Mouse (Mus musculus): ENCODE measurements around the gene Stk40. TPM values are rescaled to one million over a fixed set of nuclear protein-coding genes. Genes with fewer than 3 reads are reported as not detected.

Stk40 gene
- total and polyA plus RNA-seq, 2 experiments from 2014 or later, result 16.9 to 21.2 TPM

DNA sequence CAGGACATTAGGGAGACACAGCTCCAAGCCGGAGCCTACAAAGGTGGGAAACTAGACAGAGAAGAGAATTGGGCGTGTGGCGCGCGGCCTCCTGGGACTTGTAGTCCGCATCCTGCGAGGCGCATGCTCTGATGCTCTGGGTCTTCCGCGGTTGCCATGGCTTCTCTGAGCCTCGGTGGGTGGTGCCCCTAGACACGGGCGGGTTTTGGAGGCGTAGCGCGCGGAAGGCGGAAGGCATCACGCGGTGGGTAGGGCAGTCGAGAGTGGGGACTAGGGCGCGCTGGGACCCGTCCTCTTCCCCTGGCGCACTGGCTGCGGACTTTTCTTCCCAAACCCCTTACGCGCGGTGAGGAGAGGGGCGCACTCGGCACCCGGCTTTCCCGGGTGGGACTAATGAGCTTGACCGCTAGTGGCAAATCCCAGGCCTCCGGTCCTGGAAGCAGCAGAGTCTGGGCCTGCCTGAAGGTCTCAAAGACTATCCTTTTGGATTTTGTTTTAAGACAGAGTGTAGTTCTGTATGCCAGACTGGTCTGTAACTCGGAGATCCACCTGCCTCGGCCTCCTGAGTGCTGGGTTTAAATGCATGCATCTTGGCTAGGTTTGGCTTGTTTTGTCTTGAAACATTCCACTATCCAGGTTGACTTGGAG, 7.2 kb upstream of the Stk40 start, which contains the start of gene Lsm10:
Gene Lsm10, plus strand, starts transcription at position 160 of the 648 bp plus-strand sequence.
- H3K9ac ChIP-seq (replicated peaks; ENCODE audit: low read length, poor library complexity, severe bottlenecking), result peak within 1 kb of the TSS; percentile 65
- no peaks in the 10 kb centered on the region for H3K4me1 ChIP-seq (ENCODE audit: insufficient read depth, low read length)
- peak within 1 kb of the TSS; percentile 57 for H3K4me2 ChIP-seq (ENCODE audit: low read depth, low read length, poor library complexity, severe bottlenecking)
- ATAC-seq (ENCODE audit: low FRiP score), result peak; percentile 94
- H3K36me3 ChIP-seq (ENCODE audit: insufficient read depth, low read length), result no peaks in the 10 kb centered on the region
- 3% methylated on average over 37 of the region's 37 CpGs for WGBS
- H3K4me3 ChIP-seq (ENCODE audit: low read depth, low read length), result peak within 1 kb of the TSS; percentile 58
- H3K9me3 ChIP-seq (ENCODE audit: low read length), result no peaks in the 10 kb centered on the region
- no peak for TF ChIP-seq CTCF (IDR thresholded peaks at IDR 0.05)
- peak; percentile 98 for DNase-seq (ENCODE audit: low spot score)
- no peaks in the 10 kb centered on the region for H3K27me3 ChIP-seq (ENCODE audit: insufficient read depth, low read length)
- peak within 1 kb of the TSS; percentile 76 for H3K27ac ChIP-seq (ENCODE audit: low read depth, low read length)

DNA sequence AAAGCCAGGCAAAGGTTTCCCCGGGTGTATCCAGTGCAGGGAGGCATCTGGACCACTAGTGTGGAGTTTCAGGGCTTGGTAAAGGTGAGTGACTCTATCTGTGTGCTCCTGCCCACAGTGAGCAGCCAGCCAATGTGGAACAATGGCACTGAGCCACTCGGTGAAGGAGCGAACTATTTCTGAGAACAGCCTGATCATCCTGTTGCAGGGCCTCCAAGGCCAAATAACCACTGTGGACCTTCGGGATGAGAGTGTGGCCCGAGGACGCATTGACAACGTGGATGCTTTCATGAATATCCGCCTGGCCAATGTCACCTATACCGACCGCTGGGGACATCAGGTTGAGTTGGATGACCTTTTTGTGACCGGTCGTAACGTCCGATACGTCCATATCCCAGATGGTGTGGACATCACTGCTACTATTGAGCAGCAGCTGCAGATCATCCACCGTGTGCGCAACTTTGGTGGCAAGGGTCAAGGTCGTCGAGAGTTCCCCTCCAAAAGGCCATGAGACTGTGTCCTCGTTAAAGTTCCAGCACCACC, 6.0 kb upstream of the Stk40 start:
- no peak for TF ChIP-seq CTCF (IDR thresholded peaks at IDR 0.05)
- no peaks in the 10 kb centered on the region for H3K27me3 ChIP-seq (ENCODE audit: insufficient read depth, low read length)
- no peak overlapping the region for H3K4me3 ChIP-seq (ENCODE audit: low read depth, low read length)
- no peak overlapping the region for H3K27ac ChIP-seq (ENCODE audit: low read depth, low read length)
- H3K9me3 ChIP-seq (ENCODE audit: low read length), result no peaks in the 10 kb centered on the region
- no peaks in the 10 kb centered on the region for H3K36me3 ChIP-seq (ENCODE audit: insufficient read depth, low read length)
- DNase-seq (ENCODE audit: low spot score), result no peak
- 95% methylated on average over 20 of the region's 20 CpGs for WGBS
- no peak overlapping the region for H3K9ac ChIP-seq (replicated peaks; ENCODE audit: low read length, poor library complexity, severe bottlenecking)
- no peak overlapping the region for H3K4me2 ChIP-seq (ENCODE audit: low read depth, low read length, poor library complexity, severe bottlenecking)
- no peak for ATAC-seq (ENCODE audit: low FRiP score)
- H3K4me1 ChIP-seq (ENCODE audit: insufficient read depth, low read length), result no peaks in the 10 kb centered on the region

- H3K4me2 ChIP-seq (ENCODE audit: low read depth, low read length, poor library complexity, severe bottlenecking), result no peak overlapping the region
- H3K9ac ChIP-seq (replicated peaks; ENCODE audit: low read length, poor library complexity, severe bottlenecking), result no peak overlapping the region
- no peak for TF ChIP-seq CTCF (IDR thresholded peaks at IDR 0.05)
- no peak overlapping the region for H3K27ac ChIP-seq (ENCODE audit: low read depth, low read length)
- H3K27me3 ChIP-seq (ENCODE audit: insufficient read depth, low read length), result no peaks in the 10 kb centered on the region
- no peaks in the 10 kb centered on the region for H3K36me3 ChIP-seq (ENCODE audit: insufficient read depth, low read length)
- H3K4me3 ChIP-seq (ENCODE audit: low read depth, low read length), result no peak overlapping the region
- ATAC-seq (ENCODE audit: low FRiP score) (no peak), DNase-seq (ENCODE audit: low spot score) (no peak)
- 92% methylated on average over 3 of the region's 3 CpGs for WGBS
- H3K4me1 ChIP-seq (ENCODE audit: insufficient read depth, low read length), result peaks cover 4% of the 10 kb centered on the region; the same call in 1 of the 2 replicates
- no peaks in the 10 kb centered on the region for H3K9me3 ChIP-seq (ENCODE audit: low read length)
Measured at GRCm38 (mm10) chr4:126099365-126099764, 4.4 kb upstream of the Stk40 start.

DNA sequence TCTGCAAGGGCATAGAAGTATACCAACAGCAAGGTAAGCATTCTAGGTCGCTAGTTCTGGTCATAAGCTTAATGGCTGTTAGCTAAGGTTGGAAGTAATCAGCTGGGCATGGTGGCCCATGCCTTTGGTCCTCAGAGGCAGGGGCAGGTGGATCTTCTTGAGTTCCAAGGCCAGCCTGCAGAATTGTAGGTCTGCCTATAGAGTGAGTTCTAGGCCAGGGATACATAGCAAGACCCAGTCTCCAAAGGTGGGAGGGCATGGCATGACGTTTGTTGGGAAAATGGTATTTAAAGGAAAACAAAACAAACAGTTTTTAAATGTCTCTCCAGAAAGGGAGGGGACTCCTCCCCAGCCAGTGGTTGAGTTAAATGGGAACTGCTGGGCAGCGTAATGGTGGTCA, 3.0 kb upstream of the Stk40 start:
- TF ChIP-seq CTCF (IDR thresholded peaks at IDR 0.05), result no peak
- H3K27me3 ChIP-seq (ENCODE audit: insufficient read depth, low read length), result no peaks in the 10 kb centered on the region
- ATAC-seq (ENCODE audit: low FRiP score) (no peak), DNase-seq (ENCODE audit: low spot score) (no peak)
- H3K4me1 ChIP-seq (ENCODE audit: insufficient read depth, low read length), result peaks cover 10% of the 10 kb centered on the region; the same call in 1 of the 2 replicates
- no peak overlapping the region for H3K9ac ChIP-seq (replicated peaks; ENCODE audit: low read length, poor library complexity, severe bottlenecking)
- H3K36me3 ChIP-seq (ENCODE audit: insufficient read depth, low read length), result no peaks in the 10 kb centered on the region
- H3K4me3 ChIP-seq (ENCODE audit: low read depth, low read length), result no peak overlapping the region
- no peaks in the 10 kb centered on the region for H3K9me3 ChIP-seq (ENCODE audit: low read length)
- WGBS, result 92% methylated on average over 3 of the region's 3 CpGs
- no peak overlapping the region for H3K27ac ChIP-seq (ENCODE audit: low read depth, low read length)
- no peak overlapping the region for H3K4me2 ChIP-seq (ENCODE audit: low read depth, low read length, poor library complexity, severe bottlenecking)

DNA sequence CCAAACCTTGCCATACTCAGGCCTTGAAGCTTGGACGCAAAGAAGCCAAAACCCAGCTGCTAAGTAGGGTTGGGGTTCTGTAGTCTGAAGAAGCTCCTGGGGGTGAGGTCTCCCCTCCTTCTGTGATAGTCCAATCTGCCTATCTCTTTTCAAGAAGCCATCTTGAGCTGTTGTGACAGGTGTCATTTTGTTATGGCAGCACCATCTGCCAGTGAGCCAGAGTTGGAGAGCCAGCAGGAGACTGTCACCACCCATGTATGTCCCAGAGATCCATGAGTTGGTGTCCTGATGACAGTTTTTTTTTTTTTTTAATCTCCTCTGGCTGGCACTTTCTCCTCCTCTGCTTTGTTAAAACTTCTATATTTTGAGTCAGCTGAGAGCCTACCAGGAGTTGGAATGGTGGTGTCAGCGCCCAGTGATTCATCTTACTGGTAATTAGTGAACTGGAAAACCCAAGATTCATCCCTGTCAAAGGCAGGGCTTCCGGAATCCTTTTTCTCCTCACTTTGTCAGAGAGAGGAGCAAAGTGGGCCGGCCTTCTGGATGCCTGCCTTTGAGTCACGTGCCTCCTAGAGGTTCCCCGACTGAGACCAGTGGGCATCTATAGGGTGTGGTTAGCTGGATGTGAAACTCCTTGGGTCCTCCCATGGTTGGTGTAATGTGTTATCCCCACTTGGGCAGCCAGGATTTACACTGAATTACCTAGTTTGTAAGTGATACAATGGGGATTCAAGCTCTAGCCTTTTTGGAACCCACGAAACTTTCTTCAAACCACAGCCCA, 1.5 kb upstream of the Stk40 start:
- ATAC-seq (ENCODE audit: low FRiP score) (no peak), DNase-seq (ENCODE audit: low spot score) (peak; percentile 34)
- Histone ChIP-seq H3K27me3 (ENCODE audit: insufficient read depth, low read length) (no peaks in the 10 kb centered on the region), H3K4me3 (ENCODE audit: low read depth, low read length) (no peak overlapping the region), H3K36me3 (ENCODE audit: insufficient read depth, low read length) (no peaks in the 10 kb centered on the region), H3K27ac (ENCODE audit: low read depth, low read length) (peak overlapping the region; percentile 79), H3K9ac (replicated peaks; ENCODE audit: low read length, poor library complexity, severe bottlenecking) (no peak overlapping the region; the same call in 1 of the 2 replicates), H3K4me2 (ENCODE audit: low read depth, low read length, poor library complexity, severe bottlenecking) (no peak overlapping the region), H3K4me1 (ENCODE audit: insufficient read depth, low read length) (peaks cover 12% of the 10 kb centered on the region; the same call in 1 of the 2 replicates), H3K9me3 (ENCODE audit: low read length) (no peaks in the 10 kb centered on the region)
- TF ChIP-seq CTCF (IDR thresholded peaks at IDR 0.05), result no peak
- WGBS, result 47% methylated on average over 7 of the region's 7 CpGs

Data from midbrain, postnatal 0 days (tissue).